In the genomic region with DNA sequence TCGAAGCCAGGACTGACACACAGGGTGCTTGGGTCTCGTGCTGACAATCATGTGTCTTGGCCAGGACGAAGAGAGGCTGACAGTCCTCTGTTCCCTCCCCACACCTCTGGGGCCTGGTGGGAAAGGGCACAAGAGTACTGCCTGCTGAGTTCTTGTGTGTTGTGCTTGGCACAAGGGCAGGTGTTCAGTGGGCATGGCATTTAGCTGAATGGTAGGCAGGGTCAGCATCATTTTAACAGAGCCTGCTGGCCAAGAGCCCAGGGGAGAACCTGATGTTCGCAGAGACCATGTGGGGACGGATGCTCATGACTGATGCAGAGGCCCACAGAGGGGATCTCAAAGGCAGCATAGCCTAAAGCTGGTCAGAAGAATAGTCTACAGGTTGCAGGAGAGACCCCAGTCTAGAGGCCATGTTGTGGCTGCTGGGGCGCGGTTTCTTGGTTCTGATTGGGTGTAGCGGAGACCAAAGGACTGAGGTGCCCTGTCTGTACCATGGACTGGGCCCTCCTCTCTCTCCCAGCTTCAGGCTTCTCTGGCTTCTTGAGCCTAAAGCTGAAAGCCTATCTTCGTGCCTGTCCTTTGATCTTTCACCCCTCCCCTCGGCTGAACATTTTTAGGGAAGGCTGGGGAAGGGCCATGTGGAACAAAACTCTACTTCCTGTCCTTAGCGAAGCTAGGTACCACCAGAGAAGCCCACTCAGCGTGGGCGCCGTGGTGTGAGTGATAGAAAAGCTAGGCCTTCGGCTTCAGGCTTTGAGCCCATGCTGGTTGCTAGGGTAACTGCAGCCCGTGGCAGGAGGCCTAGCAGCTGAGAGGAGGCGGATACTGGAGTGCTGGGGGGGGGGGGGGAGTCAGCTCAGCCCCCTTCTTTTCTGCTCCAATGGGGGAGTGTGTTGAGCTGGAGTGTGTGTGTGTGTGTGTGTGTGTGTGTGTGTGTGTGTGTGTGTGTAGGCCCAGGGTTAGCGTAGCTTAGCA, we compare ENCODE assay signal across 8 mouse cellular contexts.
A peak's percentile ranks its signal among the peaks of the same experiment; 100 is the strongest.
DNase-seq lines count a peak whose midpoint lies in the region; ATAC-seq and TF ChIP-seq lines count a peak whose summit lies in the region.

No protein-coding gene starts in this region.

- no peak for DNase-seq in heart, adult 18-20 months
- DNase-seq in frontal cortex, postnatal 36 days (ENCODE audit: low spot score in 2 of 2) = peak; percentile 86 to 91
- peak; percentile 92 for DNase-seq in layer of hippocampus, adult 9-11 months
- DNase-seq in ovary, postnatal 10 days (ENCODE audit: low spot score) = no peak

- H3K4me1 ChIP-seq in heart, embryonic 12.5 days (replicated peaks) = peaks cover 38% of the 10 kb centered on the region
- peaks cover 20% of the 10 kb centered on the region for H3K4me1 ChIP-seq in cortical plate, adult 2 months (ENCODE audit: control insufficient read depth, insufficient read depth, low read length)
- H3K4me1 ChIP-seq in midbrain, embryonic 16.5 days (ENCODE audit: control insufficient read depth, insufficient read depth, low read length) = peaks cover 32% of the 10 kb centered on the region

- H3K4me3 ChIP-seq in heart, embryonic 12.5 days = no peak overlapping the region
- H3K4me3 ChIP-seq in cortical plate, adult 2 months (ENCODE audit: insufficient read depth, low read length) = no peak overlapping the region
- no peak overlapping the region for H3K4me3 ChIP-seq in midbrain, embryonic 16.5 days (ENCODE audit: low read depth, low read length)

- peak; percentile 13; the same call in 1 of the 2 replicates for ATAC-seq in heart, embryonic 12.5 days (ENCODE audit: insufficient number of reproducible peaks, low FRiP score)
- peak; percentile 74 for ATAC-seq in midbrain, embryonic 16.5 days
- no peak for ATAC-seq in megakaryocyte, adult 5-6 weeks (ENCODE audit: poor library complexity, severe bottlenecking)

- H3K9ac ChIP-seq in heart, embryonic 12.5 days = no peak overlapping the region
- peak overlapping the region; percentile 31; the same call in 1 of the 2 replicates for H3K9ac ChIP-seq in midbrain, embryonic 16.5 days (ENCODE audit: low read depth, low read length)

- H3K27me3 ChIP-seq in heart, embryonic 12.5 days (replicated peaks) = no peaks in the 10 kb centered on the region
- no peaks in the 10 kb centered on the region for H3K27me3 ChIP-seq in midbrain, embryonic 16.5 days (ENCODE audit: control insufficient read depth, insufficient read depth, low read depth, low read length)

- H3K4me2 ChIP-seq in heart, embryonic 12.5 days = no peak overlapping the region
- H3K4me2 ChIP-seq in midbrain, embryonic 16.5 days (ENCODE audit: low read length) = no peak overlapping the region

- WGBS in heart, embryonic 12.5 days = 58% methylated on average over 18 of the region's 18 CpGs
- 25% methylated on average over 18 of the region's 18 CpGs for WGBS in midbrain, embryonic 16.5 days

- TF ChIP-seq POLR2A in cortical plate, adult 2 months (IDR thresholded peaks at IDR 0.05; ENCODE audit: extremely low read depth, insufficient read depth, low read length) = 0 out of 2 replicates have a peak, but pooled peaks have one; percentile 37

- H3K36me3 ChIP-seq in heart, embryonic 12.5 days = no peaks in the 10 kb centered on the region
- no peaks in the 10 kb centered on the region for H3K36me3 ChIP-seq in midbrain, embryonic 16.5 days (ENCODE audit: control insufficient read depth, insufficient read depth, low read length)

- peak overlapping the region; percentile 19; the same call in 1 of the 2 replicates for H3K27ac ChIP-seq in heart, embryonic 12.5 days (ENCODE audit: poor library complexity, severe bottlenecking)
- H3K27ac ChIP-seq in cortical plate, adult 2 months (ENCODE audit: insufficient read depth, low read length) = peak overlapping the region; percentile 79
- H3K27ac ChIP-seq in midbrain, embryonic 16.5 days (ENCODE audit: low read length) = peak overlapping the region; percentile 83

- no peaks in the 10 kb centered on the region for H3K9me3 ChIP-seq in heart, embryonic 12.5 days (replicated peaks)
- no peaks in the 10 kb centered on the region for H3K9me3 ChIP-seq in midbrain, embryonic 16.5 days (replicated peaks; ENCODE audit: control insufficient read depth, low read length, poor library complexity, severe bottlenecking)

- no peak for TF ChIP-seq CTCF in cortical plate, adult 2 months (IDR thresholded peaks at IDR 0.05; ENCODE audit: extremely low read depth, insufficient read depth, low read length)

Comparison
In these comparisons a context has a peak if more than half of its experiments do, and no peak if none do; other contexts are left out.
1. H3K27ac ChIP-seq: peak in every context shown above with its lines; median percentile 83 in midbrain, embryonic 16.5 days; 79 in cortical plate, adult 2 months; 19 in heart, embryonic 12.5 days.
2. DNase-seq: peak in frontal cortex, postnatal 36 days (2 of 2) and layer of hippocampus, adult 9-11 months (single experiment); none in heart, adult 18-20 months (0 of 2) and ovary, postnatal 10 days (single experiment).